Mouse (Mus musculus) gastrocnemius, postnatal 25 days (tissue): Measurements from ENCODE around the gene Spata48. TPM values are rescaled to one million over a fixed set of nuclear protein-coding genes. Genes with fewer than 3 reads are reported as not detected.
A peak's percentile ranks its signal among the peaks of the same experiment; 100 is the strongest.

ENCODE experiments used
- DNase-seq: peaks from one replicate; pipeline ENCODE4 v3.0.0; 2022
- long read RNA-seq, 2 experiments: library from polyadenylated mRNA; stranded (forward); transcript quantifications; one replicate each; pipeline ENCODE4 v2.0.0; 2021
- total RNA-seq, 2 experiments: library from RNA; stranded (reverse); gene quantifications; 1 replicate in 1 of 2; 2 replicates in 1 of 2; pipeline ENCODE4 v1.2.3; 2021

Spata48 gene
- total RNA-seq: under 1 TPM in 1 of 2 experiments, not detected in 1; 0.83 TPM
- long read RNA-seq, experiment 1, partial matches to known transcripts: 0 of 1 reads
- long read RNA-seq, experiment 1, other reads (novel, unspliced or antisense): 1 of 1 reads
- long read RNA-seq, experiment 2, partial matches to known transcripts: 0 of 2 reads
- long read RNA-seq, experiment 2, other reads (novel, unspliced or antisense): 2 of 2 reads

GRCm38 (mm10) chr11:11461635-11462560, at the start of gene Spata48, which contains the start of gene Zpbp:
Gene Spata48, plus strand, starts transcription at chr11:11462094.
Gene Zpbp, minus strand, starts transcription at chr11:11462408.
- peak; percentile 74 for DNase-seq

- DNase-seq: no peak
Measured at GRCm38 (mm10) chr11:11414188-11414587, 47.7 kb upstream of the Spata48 start.

- no peak for DNase-seq
Measured at GRCm38 (mm10) chr11:11417356-11417755, 44.5 kb upstream of the Spata48 start.

- no peak for DNase-seq
Measured at GRCm38 (mm10) chr11:11455037-11455436, 6.9 kb upstream of the Spata48 start.

GRCm38 (mm10) chr11:11462561-11462890, 632 bp downstream of the Spata48 start:
- no peak for DNase-seq

GRCm38 (mm10) chr11:11468924-11469323, 7.0 kb downstream of the Spata48 start:
- DNase-seq: no peak

- no peak for DNase-seq
Measured at GRCm38 (mm10) chr11:11484378-11484777, 22.5 kb downstream of the Spata48 start.

GRCm38 (mm10) chr11:11492044-11492443, 30.1 kb downstream of the Spata48 start:
- no peak for DNase-seq

- DNase-seq: no peak
Measured at GRCm38 (mm10) chr11:11495697-11496096, 33.8 kb downstream of the Spata48 start.

- no peak for DNase-seq
Measured at GRCm38 (mm10) chr11:11499944-11500343, 38.0 kb downstream of the Spata48 start.

GRCm38 (mm10) chr11:11506187-11506586, 44.3 kb downstream of the Spata48 start:
- no peak for DNase-seq

GRCm38 (mm10) chr11:11509413-11509812, 47.5 kb downstream of the Spata48 start:
- DNase-seq: no peak

GRCm38 (mm10) chr11:11512056-11512455, 50.2 kb downstream of the Spata48 start:
- DNase-seq: no peak

- DNase-seq: no peak
Measured at GRCm38 (mm10) chr11:11513008-11513799, 51.3 kb downstream of the Spata48 start.

- no peak for DNase-seq
Measured at GRCm38 (mm10) chr11:11514920-11515319, 53.0 kb downstream of the Spata48 start.

GRCm38 (mm10) chr11:11517781-11518435, 56.0 kb downstream of the Spata48 start:
- DNase-seq: no peak

GRCm38 (mm10) chr11:11519255-11520243, 57.7 kb downstream of the Spata48 start:
- no peak for DNase-seq

GRCm38 (mm10) chr11:11521908-11522441, 60.1 kb downstream of the Spata48 start:
- DNase-seq: no peak

- no peak for DNase-seq
Measured at GRCm38 (mm10) chr11:11528760-11529159, 66.9 kb downstream of the Spata48 start.

GRCm38 (mm10) chr11:11529165-11529564, 67.3 kb downstream of the Spata48 start:
- DNase-seq: no peak

GRCm38 (mm10) chr11:11530126-11530525, 68.2 kb downstream of the Spata48 start:
- no peak for DNase-seq
